Mouse (Mus musculus): ENCODE results near the gene Arhgef33. TPM values are rescaled to one million over a fixed set of nuclear protein-coding genes. Genes with fewer than 3 reads are reported as not detected.

Arhgef33 gene
- polyA plus RNA-seq, 2 experiments: 1.1 to 1.4 TPM

DNA sequence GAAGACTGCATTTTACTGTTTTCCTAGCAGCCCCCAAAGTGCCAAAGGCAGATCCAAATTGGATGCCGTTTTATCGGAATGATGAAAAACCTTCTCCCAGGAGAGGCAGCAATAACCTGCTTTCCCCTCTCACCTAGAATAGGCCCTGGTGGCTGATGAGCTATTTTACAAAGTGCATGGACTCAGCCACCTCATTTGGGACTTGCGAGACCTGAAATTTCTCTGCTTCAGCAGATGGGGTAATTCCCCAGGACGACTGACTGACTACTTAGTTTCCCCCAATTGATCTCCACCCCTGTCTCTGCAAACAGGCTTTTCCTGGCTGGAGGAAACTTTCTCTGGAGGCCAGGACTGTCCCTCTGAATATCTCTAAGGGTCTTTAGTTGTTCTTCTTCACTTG, 15.8 kb downstream of the Arhgef33 start:
- ATAC-seq (ENCODE audit: low FRiP score, low read depth) (no peak), DNase-seq (ENCODE audit: low spot score) (no peak)
- Histone ChIP-seq H3K4me3 (replicated peaks; ENCODE audit: low read length) (no peak overlapping the region), H3K27me3 (ENCODE audit: control insufficient read depth, insufficient read depth, low read length) (no peaks in the 10 kb centered on the region), H3K4me1 (ENCODE audit: control insufficient read depth, insufficient read depth, low read length) (no peaks in the 10 kb centered on the region), H3K4me2 (replicated peaks; ENCODE audit: low read depth, low read length, severe bottlenecking) (no peak overlapping the region), H3K9me3 (ENCODE audit: control insufficient read depth, low read length) (no peaks in the 10 kb centered on the region), H3K9ac (ENCODE audit: low read depth, low read length, severe bottlenecking) (no peak overlapping the region), H3K36me3 (ENCODE audit: control insufficient read depth, insufficient read depth, low read length) (no peaks in the 10 kb centered on the region), H3K27ac (replicated peaks; ENCODE audit: low read depth, low read length) (no peak overlapping the region)
- no peak for TF ChIP-seq POLR2A (IDR thresholded peaks at IDR 0.05; ENCODE audit: borderline replicate concordance, extremely low read depth, insufficient read depth, insufficient read length)
- 65% methylated on average over 4 of the region's 4 CpGs for WGBS

DNA sequence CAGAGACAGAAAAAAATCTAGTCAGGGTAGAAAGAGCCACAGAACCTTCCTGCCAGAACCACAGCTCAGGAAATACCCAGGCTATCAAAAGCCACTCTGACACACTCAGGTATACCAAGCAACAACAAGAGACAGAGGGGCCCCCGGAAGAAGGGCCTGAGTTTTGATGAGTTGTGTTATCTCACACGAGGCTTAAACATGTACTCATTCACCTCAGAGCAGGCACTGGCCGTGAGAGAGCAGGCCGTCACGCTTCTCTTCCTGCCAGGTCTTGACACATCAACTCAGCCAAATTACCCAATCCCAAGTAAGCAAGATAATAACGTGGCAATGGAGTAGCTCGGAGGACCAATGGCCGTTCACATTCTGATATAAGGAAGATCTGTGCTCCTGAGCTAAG, 16.5 kb downstream of the Arhgef33 start:
- ATAC-seq (ENCODE audit: low FRiP score, low read depth) (no peak), DNase-seq (ENCODE audit: low spot score) (no peak)
- Histone ChIP-seq H3K27ac (replicated peaks; ENCODE audit: low read depth, low read length) (no peak overlapping the region), H3K4me3 (replicated peaks; ENCODE audit: low read length) (no peak overlapping the region), H3K9ac (ENCODE audit: low read depth, low read length, severe bottlenecking) (no peak overlapping the region), H3K4me1 (ENCODE audit: control insufficient read depth, insufficient read depth, low read length) (no peaks in the 10 kb centered on the region), H3K36me3 (ENCODE audit: control insufficient read depth, insufficient read depth, low read length) (no peaks in the 10 kb centered on the region), H3K27me3 (ENCODE audit: control insufficient read depth, insufficient read depth, low read length) (no peaks in the 10 kb centered on the region), H3K4me2 (replicated peaks; ENCODE audit: low read depth, low read length, severe bottlenecking) (no peak overlapping the region), H3K9me3 (ENCODE audit: control insufficient read depth, low read length) (no peaks in the 10 kb centered on the region)
- WGBS: 73% methylated on average over 8 of the region's 8 CpGs
- no peak for TF ChIP-seq POLR2A (IDR thresholded peaks at IDR 0.05; ENCODE audit: borderline replicate concordance, extremely low read depth, insufficient read depth, insufficient read length)

GRCm38 (mm10) chr17:80324521-80324920, 17.3 kb downstream of the Arhgef33 start:
- Histone ChIP-seq H3K36me3 (ENCODE audit: control insufficient read depth, insufficient read depth, low read length) (no peaks in the 10 kb centered on the region), H3K9ac (ENCODE audit: low read depth, low read length, severe bottlenecking) (no peak overlapping the region), H3K9me3 (ENCODE audit: control insufficient read depth, low read length) (no peaks in the 10 kb centered on the region), H3K27ac (replicated peaks; ENCODE audit: low read depth, low read length) (no peak overlapping the region), H3K27me3 (ENCODE audit: control insufficient read depth, insufficient read depth, low read length) (no peaks in the 10 kb centered on the region), H3K4me3 (replicated peaks; ENCODE audit: low read length) (no peak overlapping the region), H3K4me2 (replicated peaks; ENCODE audit: low read depth, low read length, severe bottlenecking) (no peak overlapping the region), H3K4me1 (ENCODE audit: control insufficient read depth, insufficient read depth, low read length) (no peaks in the 10 kb centered on the region)
- WGBS: 77% methylated on average over 7 of the region's 7 CpGs
- no peak for TF ChIP-seq POLR2A (IDR thresholded peaks at IDR 0.05; ENCODE audit: borderline replicate concordance, extremely low read depth, insufficient read depth, insufficient read length)
- ATAC-seq (ENCODE audit: low FRiP score, low read depth) (no peak), DNase-seq (ENCODE audit: low spot score) (no peak)

GRCm38 (mm10) chr17:80325456-80325855, 18.2 kb downstream of the Arhgef33 start:
- H3K4me3 ChIP-seq (replicated peaks; ENCODE audit: low read length): no peak overlapping the region
- no peak overlapping the region for H3K4me2 ChIP-seq (replicated peaks; ENCODE audit: low read depth, low read length, severe bottlenecking)
- WGBS: 84% methylated on average over 5 of the region's 5 CpGs
- H3K9ac ChIP-seq (ENCODE audit: low read depth, low read length, severe bottlenecking): no peak overlapping the region
- no peak overlapping the region for H3K27ac ChIP-seq (replicated peaks; ENCODE audit: low read depth, low read length)
- H3K36me3 ChIP-seq (ENCODE audit: control insufficient read depth, insufficient read depth, low read length): no peaks in the 10 kb centered on the region
- TF ChIP-seq POLR2A (IDR thresholded peaks at IDR 0.05; ENCODE audit: borderline replicate concordance, extremely low read depth, insufficient read depth, insufficient read length): no peak
- DNase-seq (ENCODE audit: low spot score) (no peak), ATAC-seq (ENCODE audit: low FRiP score, low read depth) (no peak)
- no peaks in the 10 kb centered on the region for H3K4me1 ChIP-seq (ENCODE audit: control insufficient read depth, insufficient read depth, low read length)
- no peaks in the 10 kb centered on the region for H3K9me3 ChIP-seq (ENCODE audit: control insufficient read depth, low read length)
- no peaks in the 10 kb centered on the region for H3K27me3 ChIP-seq (ENCODE audit: control insufficient read depth, insufficient read depth, low read length)

DNA sequence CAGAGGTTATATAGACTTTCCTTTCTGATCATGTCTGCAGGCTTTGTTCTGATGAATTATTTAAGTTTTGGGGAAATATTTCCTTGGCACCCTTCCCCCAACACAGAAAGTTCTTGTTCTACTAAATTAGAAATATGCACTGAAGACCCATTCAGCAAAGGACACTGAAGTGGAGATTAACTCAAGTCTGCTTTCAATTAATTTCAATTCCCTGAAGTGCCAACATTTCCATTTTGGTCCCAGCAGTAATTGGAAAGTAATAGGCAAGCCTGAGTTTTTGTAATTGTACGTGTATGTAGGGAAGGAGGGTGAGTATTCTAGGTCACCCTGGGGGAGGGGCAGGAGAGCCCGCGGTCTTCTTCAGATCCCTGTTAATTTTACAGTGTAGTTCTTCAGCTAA, 19.2 kb downstream of the Arhgef33 start:
- Histone ChIP-seq H3K9ac (ENCODE audit: low read depth, low read length, severe bottlenecking) (no peak overlapping the region), H3K27ac (replicated peaks; ENCODE audit: low read depth, low read length) (no peak overlapping the region), H3K9me3 (ENCODE audit: control insufficient read depth, low read length) (no peaks in the 10 kb centered on the region), H3K4me1 (ENCODE audit: control insufficient read depth, insufficient read depth, low read length) (no peaks in the 10 kb centered on the region), H3K36me3 (ENCODE audit: control insufficient read depth, insufficient read depth, low read length) (no peaks in the 10 kb centered on the region), H3K4me2 (replicated peaks; ENCODE audit: low read depth, low read length, severe bottlenecking) (no peak overlapping the region), H3K4me3 (replicated peaks; ENCODE audit: low read length) (no peak overlapping the region), H3K27me3 (ENCODE audit: control insufficient read depth, insufficient read depth, low read length) (no peaks in the 10 kb centered on the region)
- DNase-seq (ENCODE audit: low spot score) (no peak), ATAC-seq (ENCODE audit: low FRiP score, low read depth) (no peak)
- TF ChIP-seq POLR2A (IDR thresholded peaks at IDR 0.05; ENCODE audit: borderline replicate concordance, extremely low read depth, insufficient read depth, insufficient read length): no peak
- WGBS: 60% methylated on average over 3 of the region's 3 CpGs

DNA sequence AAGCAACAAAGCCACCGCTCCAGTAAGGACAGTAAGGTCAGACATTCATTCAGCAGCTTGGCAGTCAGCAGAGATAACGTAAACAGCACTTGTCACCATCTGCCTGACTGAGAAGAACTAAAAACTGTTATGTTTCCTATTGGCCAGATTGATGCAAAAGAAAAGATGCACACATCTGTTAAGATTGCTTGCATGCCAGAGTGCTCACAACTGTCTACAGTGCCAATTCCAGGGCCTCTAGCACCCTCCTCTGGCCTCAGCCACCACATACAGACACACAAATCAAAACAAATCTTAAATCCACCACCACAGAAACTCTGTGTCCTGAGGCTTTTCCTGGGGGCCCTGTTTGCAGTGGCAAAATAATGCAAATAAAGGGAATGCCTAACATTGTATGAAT, 25.2 kb downstream of the Arhgef33 start:
- no peaks in the 10 kb centered on the region for H3K36me3 ChIP-seq (ENCODE audit: control insufficient read depth, insufficient read depth, low read length)
- H3K4me2 ChIP-seq (replicated peaks; ENCODE audit: low read depth, low read length, severe bottlenecking): no peak overlapping the region
- H3K9ac ChIP-seq (ENCODE audit: low read depth, low read length, severe bottlenecking): no peak overlapping the region
- DNase-seq (ENCODE audit: low spot score): no peak
- no peak overlapping the region for H3K27ac ChIP-seq (replicated peaks; ENCODE audit: low read depth, low read length)
- TF ChIP-seq POLR2A (IDR thresholded peaks at IDR 0.05; ENCODE audit: borderline replicate concordance, extremely low read depth, insufficient read depth, insufficient read length): no peak
- 79% methylated on average over 2 of the region's 2 CpGs for WGBS
- no peaks in the 10 kb centered on the region for H3K4me1 ChIP-seq (ENCODE audit: control insufficient read depth, insufficient read depth, low read length)
- H3K4me3 ChIP-seq (replicated peaks; ENCODE audit: low read length): no peak overlapping the region
- ATAC-seq (ENCODE audit: low FRiP score, low read depth): no peak
- no peaks in the 10 kb centered on the region for H3K9me3 ChIP-seq (ENCODE audit: control insufficient read depth, low read length)
- H3K27me3 ChIP-seq (ENCODE audit: control insufficient read depth, insufficient read depth, low read length): no peaks in the 10 kb centered on the region
